Mouse (Mus musculus) C2C12 (cell line): Measurements from ENCODE around the gene Ucn. TPM values are rescaled to one million over a fixed set of nuclear protein-coding genes. Genes with fewer than 3 reads are reported as not detected.

Source experiments
- H3K27me3 ChIP-seq: one replicate; pipeline ENCODE4 v1.6.1; 2011; ENCODE audit not compliant: control insufficient read depth, insufficient read depth, insufficient read length
- H3K36me3 ChIP-seq: one replicate; pipeline ENCODE4 v1.6.1; 2011; ENCODE audit not compliant: control insufficient read depth, insufficient read depth
- H3K4me3 ChIP-seq: one replicate; pipeline ENCODE4 v1.5.1; 2011; ENCODE audit warnings: mild to moderate bottlenecking, control low read depth; ENCODE audit not compliant: poor library complexity, insufficient read depth, severe bottlenecking
- H3K79me2 ChIP-seq: one replicate; pipeline ENCODE4 v1.6.1; 2011; ENCODE audit not compliant: control insufficient read depth, insufficient read depth
- H3K79me3 ChIP-seq: one replicate; pipeline ENCODE4 v1.6.1; 2011; ENCODE audit warnings: low read depth, control low read depth
- H3ac ChIP-seq: one replicate; pipeline ENCODE3; 2011; ENCODE audit warnings: low read depth; ENCODE audit not compliant: control insufficient read depth, insufficient read length
- CEBPB ChIP-seq: IDR thresholded peaks from one replicate; pipeline ENCODE4 v1.6.1; 2011; ENCODE audit warnings: low read depth, mild to moderate bottlenecking, control low read depth, moderate library complexity
- CTCF ChIP-seq: IDR thresholded peaks from one replicate; pipeline ENCODE4 v1.5.1; 2011; ENCODE audit not compliant: control insufficient read depth, insufficient read depth, insufficient read length
- FOSL1 ChIP-seq: IDR thresholded peaks from one replicate; pipeline ENCODE4 v1.8.0; 2011; ENCODE audit warnings: mild to moderate bottlenecking, low read length; ENCODE audit not compliant: poor library complexity, insufficient read depth, severe bottlenecking
- MAX ChIP-seq: IDR thresholded peaks from one replicate; pipeline ENCODE4 v1.6.1; 2011; ENCODE audit warnings: mild to moderate bottlenecking, control low read depth
- MYOD1 ChIP-seq: IDR thresholded peaks from one replicate; pipeline ENCODE4 v1.6.1; 2011; ENCODE audit warnings: low read depth; ENCODE audit not compliant: control insufficient read depth, insufficient read length
- MYOG ChIP-seq: IDR thresholded peaks from one replicate; pipeline ENCODE4 v1.6.1; 2011; ENCODE audit not compliant: control insufficient read depth, insufficient read length; ENCODE audit errors: extremely low read depth
- USF1 ChIP-seq: IDR thresholded peaks from one replicate; pipeline ENCODE4 v1.6.1; 2011; ENCODE audit warnings: low read depth, mild to moderate bottlenecking, control low read depth, moderate library complexity
- polyA plus RNA-seq: library from polyadenylated mRNA; unstranded; fragments of >200 nt; fragmentation: generic; extraction: Trizol; gene quantifications from one replicate; pipeline ENCODE4 v1.2.1, GENCODE M21; 2012; ENCODE audit warnings: missing spikeins

The Ucn gene
- polyA plus RNA-seq, 1 experiment = not detected

GRCm38 (mm10) chr5:31149781-31150180, 11.2 kb upstream of the Ucn start:
- Histone ChIP-seq H3K4me3 (no peak overlapping the region), H3K27me3 (no peaks in the 10 kb centered on the region), H3K36me3 (peaks cover 14% of the 10 kb centered on the region), H3ac (no peak overlapping the region), H3K79me3 (no peaks in the 10 kb centered on the region), H3K79me2 (no peaks in the 10 kb centered on the region)
- TF ChIP-seq CEBPB (no peak), USF1 (no peak), MYOG (no peak), MYOD1 (no peak), CTCF (no peak), MAX (no peak), FOSL1 (no peak)

GRCm38 (mm10) chr5:31138968-31139425, 368 bp upstream of the Ucn start:
- no peaks in the 10 kb centered on the region for H3K79me2 ChIP-seq
- TF ChIP-seq CTCF = no peak
- TF ChIP-seq USF1 = no peak
- no peak for TF ChIP-seq MYOD1
- TF ChIP-seq FOSL1 = no peak
- H3K27me3 ChIP-seq = peaks cover 24% of the 10 kb centered on the region
- H3K4me3 ChIP-seq = no peak overlapping the region
- H3ac ChIP-seq = no peak overlapping the region
- no peaks in the 10 kb centered on the region for H3K36me3 ChIP-seq
- no peaks in the 10 kb centered on the region for H3K79me3 ChIP-seq

DNA sequence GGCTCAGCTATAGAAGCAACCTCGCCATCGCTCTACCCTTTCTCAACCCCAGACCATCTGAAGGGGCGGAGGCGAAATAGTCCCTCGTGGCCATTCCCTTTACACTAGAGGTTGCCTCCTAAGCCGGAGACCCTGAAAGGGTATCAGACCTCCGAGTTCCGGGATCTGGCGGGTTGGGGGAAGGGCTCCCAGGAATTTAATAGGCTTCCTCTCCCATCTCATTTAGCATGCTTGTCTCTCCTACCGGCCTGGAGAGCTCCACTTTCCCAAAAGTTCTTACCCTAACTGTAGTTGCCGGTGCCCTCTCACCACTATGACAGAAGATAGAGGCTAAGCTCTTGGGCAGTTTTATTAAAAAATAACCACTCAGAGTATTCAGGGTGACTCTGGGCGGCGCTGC, 971 bp downstream of the Ucn start:
- Histone ChIP-seq H3K4me3 (no peak overlapping the region), H3ac (no peak overlapping the region), H3K79me2 (no peaks in the 10 kb centered on the region), H3K79me3 (no peaks in the 10 kb centered on the region), H3K27me3 (peaks cover 24% of the 10 kb centered on the region), H3K36me3 (no peaks in the 10 kb centered on the region)
- no peak for TF ChIP-seq CTCF
- no peak for TF ChIP-seq CEBPB
- no peak for TF ChIP-seq MYOD1
- TF ChIP-seq USF1 = no peak
- no peak for TF ChIP-seq FOSL1
- TF ChIP-seq MYOG = no peak
- TF ChIP-seq MAX = no peak

- no peak overlapping the region for H3ac ChIP-seq
These were observed 1.8 kb downstream of the Ucn start for GRCm38 (mm10) chr5:31136730-31137424.

GRCm38 (mm10) chr5:31126050-31126449, 12.6 kb downstream of the Ucn start:
- Histone ChIP-seq H3K27me3 (no peaks in the 10 kb centered on the region), H3ac (no peak overlapping the region), H3K79me3 (no peaks in the 10 kb centered on the region), H3K4me3 (no peak overlapping the region), H3K36me3 (no peaks in the 10 kb centered on the region), H3K79me2 (no peaks in the 10 kb centered on the region)
- TF ChIP-seq MAX = no peak
- TF ChIP-seq MYOD1 = no peak
- no peak for TF ChIP-seq USF1
- no peak for TF ChIP-seq CTCF
- TF ChIP-seq MYOG = no peak
- no peak for TF ChIP-seq CEBPB
- no peak for TF ChIP-seq FOSL1

More at GRCm38 (mm10) chr5:31136730-31137424, 1.8 kb downstream of the Ucn start:
- peaks cover 27% of the 10 kb centered on the region for H3K27me3 ChIP-seq
- no peaks in the 10 kb centered on the region for H3K79me2 ChIP-seq
- H3K79me3 ChIP-seq = no peaks in the 10 kb centered on the region
- TF ChIP-seq CTCF (no peak), USF1 (no peak), CEBPB (no peak), FOSL1 (no peak), MYOG (no peak), MYOD1 (no peak), MAX (no peak)
- H3K4me3 ChIP-seq = no peak overlapping the region
- H3K36me3 ChIP-seq = no peaks in the 10 kb centered on the region

- H3K79me2 ChIP-seq = peaks cover 5% of the 10 kb centered on the region
- no peak for TF ChIP-seq CTCF
- TF ChIP-seq MYOD1 = no peak
- TF ChIP-seq FOSL1 = no peak
- no peak for TF ChIP-seq MAX
- no peak for TF ChIP-seq USF1
- no peak for TF ChIP-seq CEBPB
- no peak for TF ChIP-seq MYOG
- H3K4me3 ChIP-seq = no peak overlapping the region
- no peaks in the 10 kb centered on the region for H3K36me3 ChIP-seq
- H3K79me3 ChIP-seq = no peaks in the 10 kb centered on the region
- no peaks in the 10 kb centered on the region for H3K27me3 ChIP-seq
- H3ac ChIP-seq = no peak overlapping the region
These were observed 15.1 kb downstream of the Ucn start for GRCm38 (mm10) chr5:31123481-31123880.
